Mouse (Mus musculus): ENCODE results near the gene Rin2. TPM values are rescaled to one million over a fixed set of nuclear protein-coding genes. Genes with fewer than 3 reads are reported as not detected.

Rin2 gene
- polyA plus RNA-seq, 2 experiments, result 38.1 to 49.7 TPM

- H3K4me2 ChIP-seq (replicated peaks; ENCODE audit: low read depth, low read length, severe bottlenecking), result no peak overlapping the region
- no peak overlapping the region for H3K27ac ChIP-seq (replicated peaks; ENCODE audit: low read depth, low read length)
- ATAC-seq (ENCODE audit: low FRiP score, low read depth) (no peak), DNase-seq (ENCODE audit: low spot score) (no peak)
- peaks cover 8% of the 10 kb centered on the region; the same call in 1 of the 2 replicates for H3K36me3 ChIP-seq (ENCODE audit: control insufficient read depth, insufficient read depth, low read length)
- H3K9me3 ChIP-seq (ENCODE audit: control insufficient read depth, low read length), result peaks cover 4% of the 10 kb centered on the region; the same call in 1 of the 2 replicates
- 54% methylated on average over 3 of the region's 3 CpGs for WGBS
- H3K4me1 ChIP-seq (ENCODE audit: control insufficient read depth, insufficient read depth, low read length), result no peaks in the 10 kb centered on the region
- no peak overlapping the region for H3K9ac ChIP-seq (ENCODE audit: low read depth, low read length, severe bottlenecking)
- no peak for TF ChIP-seq POLR2A (IDR thresholded peaks at IDR 0.05; ENCODE audit: borderline replicate concordance, extremely low read depth, insufficient read depth, insufficient read length)
- H3K4me3 ChIP-seq (replicated peaks; ENCODE audit: low read length), result no peak overlapping the region
- no peaks in the 10 kb centered on the region for H3K27me3 ChIP-seq (ENCODE audit: control insufficient read depth, insufficient read depth, low read length)
These were observed 36.5 kb downstream of the Rin2 start for GRCm38 (mm10) chr2:145711512-145711911.

GRCm38 (mm10) chr2:145712026-145712425 is 37.0 kb downstream of the Rin2 start:
- no peak for TF ChIP-seq POLR2A (IDR thresholded peaks at IDR 0.05; ENCODE audit: borderline replicate concordance, extremely low read depth, insufficient read depth, insufficient read length)
- H3K27me3 ChIP-seq (ENCODE audit: control insufficient read depth, insufficient read depth, low read length), result no peaks in the 10 kb centered on the region
- H3K4me2 ChIP-seq (replicated peaks; ENCODE audit: low read depth, low read length, severe bottlenecking), result no peak overlapping the region
- peak; percentile 44; the same call in 1 of the 2 replicates for ATAC-seq (ENCODE audit: low FRiP score, low read depth)
- no peaks in the 10 kb centered on the region for H3K4me1 ChIP-seq (ENCODE audit: control insufficient read depth, insufficient read depth, low read length)
- no peak overlapping the region for H3K4me3 ChIP-seq (replicated peaks; ENCODE audit: low read length)
- peaks cover 4% of the 10 kb centered on the region; the same call in 1 of the 2 replicates for H3K9me3 ChIP-seq (ENCODE audit: control insufficient read depth, low read length)
- H3K36me3 ChIP-seq (ENCODE audit: control insufficient read depth, insufficient read depth, low read length), result peaks cover 8% of the 10 kb centered on the region; the same call in 1 of the 2 replicates
- H3K27ac ChIP-seq (replicated peaks; ENCODE audit: low read depth, low read length), result no peak overlapping the region
- WGBS, result 27% methylated on average over 3 of the region's 3 CpGs
- DNase-seq (ENCODE audit: low spot score), result no peak
- no peak overlapping the region for H3K9ac ChIP-seq (ENCODE audit: low read depth, low read length, severe bottlenecking)

- H3K9ac ChIP-seq (ENCODE audit: low read depth, low read length, severe bottlenecking), result no peak overlapping the region
- H3K9me3 ChIP-seq (ENCODE audit: control insufficient read depth, low read length), result peaks cover 4% of the 10 kb centered on the region; the same call in 1 of the 2 replicates
- no peak for DNase-seq (ENCODE audit: low spot score)
- ATAC-seq (ENCODE audit: low FRiP score, low read depth), result no peak
- H3K36me3 ChIP-seq (ENCODE audit: control insufficient read depth, insufficient read depth, low read length), result peaks cover 13% of the 10 kb centered on the region; the same call in 1 of the 2 replicates
- H3K4me2 ChIP-seq (replicated peaks; ENCODE audit: low read depth, low read length, severe bottlenecking), result no peak overlapping the region
- no peak overlapping the region for H3K27ac ChIP-seq (replicated peaks; ENCODE audit: low read depth, low read length)
- no peaks in the 10 kb centered on the region for H3K27me3 ChIP-seq (ENCODE audit: control insufficient read depth, insufficient read depth, low read length)
- WGBS, result 93% methylated on average over 1 of the region's 1 CpGs
- no peaks in the 10 kb centered on the region for H3K4me1 ChIP-seq (ENCODE audit: control insufficient read depth, insufficient read depth, low read length)
- TF ChIP-seq POLR2A (IDR thresholded peaks at IDR 0.05; ENCODE audit: borderline replicate concordance, extremely low read depth, insufficient read depth, insufficient read length), result no peak
- no peak overlapping the region for H3K4me3 ChIP-seq (replicated peaks; ENCODE audit: low read length)
These were observed 42.5 kb downstream of the Rin2 start for GRCm38 (mm10) chr2:145717539-145717938.

GRCm38 (mm10) chr2:145718624-145719183 is 43.7 kb downstream of the Rin2 start:
- 73% methylated on average over 5 of the region's 5 CpGs for WGBS
- no peak for TF ChIP-seq POLR2A (IDR thresholded peaks at IDR 0.05; ENCODE audit: borderline replicate concordance, extremely low read depth, insufficient read depth, insufficient read length)
- Histone ChIP-seq H3K36me3 (ENCODE audit: control insufficient read depth, insufficient read depth, low read length) (peaks cover 13% of the 10 kb centered on the region; the same call in 1 of the 2 replicates), H3K27me3 (ENCODE audit: control insufficient read depth, insufficient read depth, low read length) (no peaks in the 10 kb centered on the region), H3K4me3 (replicated peaks; ENCODE audit: low read length) (no peak overlapping the region), H3K4me2 (replicated peaks; ENCODE audit: low read depth, low read length, severe bottlenecking) (no peak overlapping the region), H3K27ac (replicated peaks; ENCODE audit: low read depth, low read length) (no peak overlapping the region), H3K4me1 (ENCODE audit: control insufficient read depth, insufficient read depth, low read length) (no peaks in the 10 kb centered on the region), H3K9ac (ENCODE audit: low read depth, low read length, severe bottlenecking) (no peak overlapping the region), H3K9me3 (ENCODE audit: control insufficient read depth, low read length) (peaks cover 4% of the 10 kb centered on the region; the same call in 1 of the 2 replicates)
- no peak for DNase-seq (ENCODE audit: low spot score)
- no peak for ATAC-seq (ENCODE audit: low FRiP score, low read depth)

- H3K4me1 ChIP-seq (ENCODE audit: control insufficient read depth, insufficient read depth, low read length), result no peaks in the 10 kb centered on the region
- no peak overlapping the region for H3K9ac ChIP-seq (ENCODE audit: low read depth, low read length, severe bottlenecking)
- no peak for TF ChIP-seq POLR2A (IDR thresholded peaks at IDR 0.05; ENCODE audit: borderline replicate concordance, extremely low read depth, insufficient read depth, insufficient read length)
- H3K9me3 ChIP-seq (ENCODE audit: control insufficient read depth, low read length), result peaks cover 2% of the 10 kb centered on the region; the same call in 1 of the 2 replicates
- H3K4me3 ChIP-seq (replicated peaks; ENCODE audit: low read length), result no peak overlapping the region
- ATAC-seq (ENCODE audit: low FRiP score, low read depth), result no peak
- WGBS, result 74% methylated on average over 3 of the region's 3 CpGs
- H3K27ac ChIP-seq (replicated peaks; ENCODE audit: low read depth, low read length), result no peak overlapping the region
- peaks cover 5% of the 10 kb centered on the region; the same call in 1 of the 2 replicates for H3K36me3 ChIP-seq (ENCODE audit: control insufficient read depth, insufficient read depth, low read length)
- H3K27me3 ChIP-seq (ENCODE audit: control insufficient read depth, insufficient read depth, low read length), result no peaks in the 10 kb centered on the region
- no peak for DNase-seq (ENCODE audit: low spot score)
- no peak overlapping the region for H3K4me2 ChIP-seq (replicated peaks; ENCODE audit: low read depth, low read length, severe bottlenecking)
These were observed 45.1 kb downstream of the Rin2 start for GRCm38 (mm10) chr2:145720157-145720556.

Data from limb, embryonic 14.5 days (tissue).